Comparison of ENCODE assay signal across 8 mouse cellular contexts in the genomic region with DNA sequence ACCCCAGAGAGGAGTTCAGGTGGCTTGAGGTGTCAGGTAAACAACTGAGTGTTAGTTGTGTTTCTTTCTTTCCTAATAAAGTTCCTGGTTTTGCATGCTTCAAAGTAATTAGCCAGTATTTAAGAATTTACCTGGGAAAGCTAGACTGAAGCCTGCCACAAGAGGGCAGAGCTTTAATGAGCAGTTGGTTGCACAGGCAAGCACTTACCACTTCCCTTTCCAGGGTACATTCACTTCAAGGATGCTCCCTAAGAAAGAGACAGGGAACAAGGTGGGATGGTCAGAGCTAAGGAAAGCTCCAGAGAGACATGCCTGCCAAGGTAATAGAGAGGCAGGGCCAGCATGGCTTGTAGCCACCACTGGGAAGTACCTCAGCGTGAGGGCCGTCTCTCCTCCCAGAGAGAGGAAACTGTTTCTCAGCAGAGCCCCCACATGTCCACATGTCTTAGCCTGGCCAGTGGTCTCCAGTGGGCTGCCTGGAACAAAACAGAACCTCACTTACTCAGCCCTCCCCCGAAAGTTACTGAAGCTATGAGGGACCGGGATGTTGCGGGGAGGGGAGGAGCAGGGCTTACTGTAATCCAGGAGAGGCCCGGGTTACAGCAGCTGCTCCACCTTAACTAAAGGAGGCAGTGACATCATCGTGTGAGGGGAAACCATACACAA.
DNase-seq lines count a peak whose midpoint lies in the region; ATAC-seq lines count a peak whose summit lies in the region.

No protein-coding gene starts in this region.

- no peaks in the 10 kb centered on the region for H3K4me1 ChIP-seq in intestine, embryonic 14.5 days (replicated peaks; ENCODE audit: control insufficient read depth, insufficient read depth, low read length)
- H3K4me1 ChIP-seq in limb, embryonic 11.5 days (ENCODE audit: control insufficient read depth, insufficient read depth, low read length), result no peaks in the 10 kb centered on the region
- no peaks in the 10 kb centered on the region for H3K4me1 ChIP-seq in neural tube, embryonic 13.5 days (replicated peaks)

- H3K4me2 ChIP-seq in intestine, embryonic 14.5 days (ENCODE audit: low read length), result no peak overlapping the region
- H3K4me2 ChIP-seq in limb, embryonic 11.5 days (ENCODE audit: low read depth, severe bottlenecking), result no peak overlapping the region
- no peak overlapping the region for H3K4me2 ChIP-seq in neural tube, embryonic 13.5 days

- H3K27ac ChIP-seq in intestine, embryonic 14.5 days (ENCODE audit: low read depth), result no peak overlapping the region
- H3K27ac ChIP-seq in limb, embryonic 11.5 days (replicated peaks; ENCODE audit: low read depth, low read length), result no peak overlapping the region
- H3K27ac ChIP-seq in neural tube, embryonic 13.5 days (replicated peaks), result no peak overlapping the region

- H3K27me3 ChIP-seq in intestine, embryonic 14.5 days (replicated peaks; ENCODE audit: control insufficient read depth, insufficient read depth, low read length), result no peaks in the 10 kb centered on the region
- no peaks in the 10 kb centered on the region for H3K27me3 ChIP-seq in limb, embryonic 11.5 days (ENCODE audit: control insufficient read depth, insufficient read depth, low read length)
- H3K27me3 ChIP-seq in neural tube, embryonic 13.5 days, result no peaks in the 10 kb centered on the region

- peak; percentile 91; the same call in 1 of the 2 replicates for ATAC-seq in frontal cortex, adult (ENCODE audit: low TSS enrichment)
- 0 out of 2 replicates have a peak, but pooled peaks have one; percentile 53 for ATAC-seq in intestine, embryonic 14.5 days (replicated peaks; ENCODE audit: low FRiP score, low TSS enrichment, low read depth)
- ATAC-seq in limb, embryonic 11.5 days (ENCODE audit: insufficient number of reproducible peaks, low FRiP score, low TSS enrichment, low read depth), result 0 out of 2 replicates have a peak, but pooled peaks have one; percentile 26
- peak; percentile 56; the same call in 1 of the 2 replicates for ATAC-seq in neural tube, embryonic 13.5 days (ENCODE audit: low read depth)
- no peak for ATAC-seq in monocyte, adult 5-6 weeks (replicated peaks; ENCODE audit: insufficient number of reproducible peaks, low FRiP score, low TSS enrichment, poor library complexity, severe bottlenecking)

- no peak overlapping the region for H3K4me3 ChIP-seq in intestine, embryonic 14.5 days (ENCODE audit: low read depth, low read length)
- no peak overlapping the region for H3K4me3 ChIP-seq in limb, embryonic 11.5 days (ENCODE audit: low read depth, low read length)
- H3K4me3 ChIP-seq in neural tube, embryonic 13.5 days, result no peak overlapping the region

- H3K36me3 ChIP-seq in intestine, embryonic 14.5 days (ENCODE audit: control insufficient read depth, insufficient read depth, low read length), result no peaks in the 10 kb centered on the region
- H3K36me3 ChIP-seq in limb, embryonic 11.5 days (ENCODE audit: control insufficient read depth, insufficient read depth, low read length), result no peaks in the 10 kb centered on the region
- H3K36me3 ChIP-seq in neural tube, embryonic 13.5 days, result no peaks in the 10 kb centered on the region

- DNase-seq in urinary bladder, postnatal 14 days (ENCODE audit: low spot score), result peak; percentile 72
- DNase-seq in urinary bladder, postnatal 4 days (ENCODE audit: low spot score in 2 of 2), result no peak
- DNase-seq in c-Kit-positive CD71-positive TER-119-positive erythroid progenitor cells, embryonic 14.5 days (ENCODE audit: low spot score), result peak; percentile 3
- DNase-seq in intestine, embryonic 14.5 days (ENCODE audit: low spot score), result peak; percentile 67
- peak; percentile 53 for DNase-seq in limb, embryonic 11.5 days (ENCODE audit: low spot score)

- H3K9ac ChIP-seq in intestine, embryonic 14.5 days (ENCODE audit: low read length), result no peak overlapping the region
- no peak overlapping the region for H3K9ac ChIP-seq in limb, embryonic 11.5 days (ENCODE audit: low read length)
- no peak overlapping the region for H3K9ac ChIP-seq in neural tube, embryonic 13.5 days

- WGBS in intestine, embryonic 14.5 days, result 38% methylated on average over 7 of the region's 7 CpGs
- WGBS in limb, embryonic 11.5 days, result 48% methylated on average over 7 of the region's 7 CpGs
- 43% methylated on average over 7 of the region's 7 CpGs for WGBS in neural tube, embryonic 13.5 days

- no peaks in the 10 kb centered on the region for H3K9me3 ChIP-seq in intestine, embryonic 14.5 days (ENCODE audit: control insufficient read depth, low read length)
- no peaks in the 10 kb centered on the region for H3K9me3 ChIP-seq in limb, embryonic 11.5 days (ENCODE audit: control insufficient read depth, low read length)
- H3K9me3 ChIP-seq in neural tube, embryonic 13.5 days, result no peaks in the 10 kb centered on the region

Comparison
In these comparisons a context has a peak if more than half of its experiments do, and no peak if none do; other contexts are left out.
1. DNase-seq: peak in urinary bladder, postnatal 14 days (single experiment), c-Kit-positive CD71-positive TER-119-positive erythroid progenitor cells, embryonic 14.5 days (single experiment), intestine, embryonic 14.5 days (single experiment) and limb, embryonic 11.5 days (single experiment); none in urinary bladder, postnatal 4 days (0 of 2).